Mouse (Mus musculus): ENCODE results near the gene Osbpl9.

GRCm38 (mm10) chr4:109026543-109026942, 175.5 kb downstream of the Osbpl9 start:
- no peak for TF ChIP-seq EP300 (optimal IDR thresholded peaks at IDR 0.05)
- TF ChIP-seq CTCF (IDR thresholded peaks at IDR 0.05; ENCODE audit: low read depth), result no peak

Measured in stomach, postnatal 0 days (tissue).